21 mouse cellular contexts compared by ENCODE assay signal in the genomic region with DNA sequence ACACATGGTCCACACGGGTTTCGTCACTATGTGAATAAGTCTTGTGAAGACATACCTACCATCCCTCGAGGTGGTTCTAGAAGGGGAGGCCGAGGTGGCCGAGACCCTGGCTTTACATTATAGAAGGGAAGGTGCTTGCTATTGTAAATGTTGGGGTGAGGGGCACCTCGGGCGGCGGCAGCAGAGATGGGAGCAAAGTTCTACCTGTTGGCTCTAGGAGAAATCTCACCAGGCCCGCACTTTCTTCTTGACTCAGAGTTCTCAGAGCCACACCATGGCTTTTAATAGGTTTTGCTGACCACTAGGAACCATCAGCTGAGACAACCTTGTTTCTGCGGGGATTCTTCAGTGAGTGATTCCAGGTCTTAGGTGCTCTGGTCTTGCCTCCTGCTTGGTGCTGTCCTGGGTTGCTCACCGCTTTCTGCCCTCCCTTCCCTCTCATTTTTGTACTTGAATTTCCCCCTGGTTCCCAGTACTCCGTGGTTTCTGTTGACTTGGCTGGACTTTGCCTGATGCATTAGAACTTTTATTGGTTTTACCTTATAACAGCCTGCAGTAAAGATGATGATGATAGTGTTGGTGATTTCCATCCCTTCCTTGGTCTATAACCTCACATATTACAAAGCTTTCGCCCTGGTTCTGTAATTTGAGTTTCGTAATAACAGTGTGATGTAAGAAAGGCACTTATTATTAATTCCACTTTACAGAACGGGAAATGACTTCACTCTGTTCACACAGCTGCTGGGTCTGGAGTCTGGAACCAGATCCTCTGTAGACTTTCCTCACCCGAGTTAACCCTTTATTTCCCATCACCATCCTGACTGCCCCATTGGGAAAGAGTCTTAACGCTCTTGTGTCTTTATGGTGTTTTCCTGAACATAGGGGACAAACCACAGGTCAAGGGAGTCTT.
DNase-seq lines count a peak whose midpoint lies in the region; ATAC-seq and TF ChIP-seq lines count a peak whose summit lies in the region.
"Had no signal": no experiment of that assay in that cellular context is flagged by ENCODE, and none has a peak within 500 bp of the region (broad histone marks: within the 10 kb centered on the region; RNA-seq: fewer than 3 reads in every experiment).

No protein-coding gene starts in this region.

- TF ChIP-seq CTCF in liver, postnatal 0 days (IDR thresholded peaks at IDR 0.05; ENCODE audit: low read depth): no peak
- no peak for TF ChIP-seq CTCF in intestine, postnatal 0 days (IDR thresholded peaks at IDR 0.05; ENCODE audit: low read depth)

- no peaks in the 10 kb centered on the region for H3K36me3 ChIP-seq in liver, postnatal 0 days (replicated peaks; ENCODE audit: insufficient read depth, low read length)
- no peaks in the 10 kb centered on the region for H3K36me3 ChIP-seq in liver, embryonic 11.5 days (ENCODE audit: control insufficient read depth, insufficient read depth, low read length)
- H3K36me3 ChIP-seq in intestine, postnatal 0 days (ENCODE audit: control insufficient read depth, insufficient read depth): no peaks in the 10 kb centered on the region
- no peaks in the 10 kb centered on the region for H3K36me3 ChIP-seq in myocyte (ENCODE audit: control insufficient read depth, insufficient read depth)
- H3K36me3 ChIP-seq: G1E; liver, embryonic 15.5 days had no signal

- H3K27ac ChIP-seq in liver, postnatal 0 days (ENCODE audit: low read depth): no peak overlapping the region
- H3K27ac ChIP-seq in liver, embryonic 11.5 days (ENCODE audit: low read depth, low read length): no peak overlapping the region
- H3K27ac ChIP-seq in intestine, postnatal 0 days (ENCODE audit: low read depth, low read length): peak overlapping the region; percentile 89
- H3K27ac ChIP-seq: layer of hippocampus, adult 2 months; left cerebral cortex, adult 2 months; liver, embryonic 15.5 days had no signal

- 66% methylated on average over 17 of the region's 17 CpGs for WGBS in liver, postnatal 0 days (ENCODE audit: insufficient replicate concordance)
- 77% methylated on average over 17 of the region's 17 CpGs for WGBS in liver, embryonic 11.5 days
- WGBS in intestine, postnatal 0 days: 32% methylated on average over 17 of the region's 17 CpGs

- no peaks in the 10 kb centered on the region for H3K27me3 ChIP-seq in liver, postnatal 0 days (ENCODE audit: insufficient read depth, low read length)
- H3K27me3 ChIP-seq in liver, embryonic 11.5 days (replicated peaks; ENCODE audit: control insufficient read depth, insufficient read depth, low read length): no peaks in the 10 kb centered on the region
- H3K27me3 ChIP-seq in intestine, postnatal 0 days (replicated peaks; ENCODE audit: control insufficient read depth, insufficient read depth, low read length): no peaks in the 10 kb centered on the region
- H3K27me3 ChIP-seq in myocyte (ENCODE audit: control insufficient read depth, insufficient read depth, insufficient read length): no peaks in the 10 kb centered on the region
- H3K27me3 ChIP-seq: liver, embryonic 15.5 days had no signal

- peak; percentile 70 for ATAC-seq in liver, postnatal 0 days
- ATAC-seq in liver, embryonic 11.5 days (replicated peaks; ENCODE audit: low FRiP score): no peak
- peak; percentile 95 for ATAC-seq in intestine, postnatal 0 days
- no peak for ATAC-seq in erythroblast, adult 5-6 weeks (replicated peaks; ENCODE audit: low FRiP score, poor library complexity, severe bottlenecking)
- ATAC-seq: hindbrain, embryonic 16.5 days had no signal

- no peak overlapping the region for H3ac ChIP-seq in myocyte (ENCODE audit: control insufficient read depth, insufficient read length)

- DNase-seq in liver, postnatal 0 days: no peak
- no peak for DNase-seq in liver, embryonic 11.5 days (ENCODE audit: low spot score)
- peak; percentile 27 for DNase-seq in adipocyte (ENCODE audit: low spot score)
- no peak for DNase-seq in testis, postnatal 14 days (ENCODE audit: low spot score)
- no peak for DNase-seq in thymus, postnatal 0 days (ENCODE audit: low spot score)
- DNase-seq: adrenal gland, postnatal 10 days; cerebellum, adult 9-10 months; embryo, embryonic 11 days; gastrocnemius, postnatal 14 days; heart, postnatal 36 days; right cerebral cortex, adult 18-20 months; spleen, adult 18-20 months had no signal

- peak; percentile 42; the same call in 1 of the 2 replicates for TF ChIP-seq EP300 in liver, postnatal 0 days (IDR thresholded peaks at IDR 0.05; ENCODE audit: low read depth)

- no peaks in the 10 kb centered on the region for H3K9me3 ChIP-seq in liver, postnatal 0 days (ENCODE audit: low read length)
- H3K9me3 ChIP-seq in liver, embryonic 11.5 days (ENCODE audit: control insufficient read depth, low read length): no peaks in the 10 kb centered on the region
- H3K9me3 ChIP-seq in intestine, postnatal 0 days (ENCODE audit: control insufficient read depth): no peaks in the 10 kb centered on the region
- H3K9me3 ChIP-seq: G1E; liver, embryonic 15.5 days had no signal

- peaks cover 10% of the 10 kb centered on the region; the same call in 1 of the 2 replicates for H3K4me1 ChIP-seq in liver, postnatal 0 days (ENCODE audit: insufficient read depth)
- H3K4me1 ChIP-seq in liver, embryonic 11.5 days (replicated peaks; ENCODE audit: control insufficient read depth, insufficient read depth, low read length): no peaks in the 10 kb centered on the region
- H3K4me1 ChIP-seq in intestine, postnatal 0 days (replicated peaks; ENCODE audit: control insufficient read depth, insufficient read depth, low read length): 0 out of 2 replicates have a peak, but pooled peaks cover 4% of the 10 kb centered on the region

- no peak overlapping the region for H3K9ac ChIP-seq in liver, postnatal 0 days (replicated peaks)
- H3K9ac ChIP-seq in liver, embryonic 11.5 days (ENCODE audit: low read depth, low read length): no peak overlapping the region
- H3K9ac ChIP-seq in intestine, postnatal 0 days (ENCODE audit: low read depth, low read length): no peak overlapping the region
- H3K9ac ChIP-seq: liver, embryonic 15.5 days had no signal

- no peak for TF ChIP-seq POLR2A in myocyte (IDR thresholded peaks at IDR 0.05; ENCODE audit: insufficient read length, low read depth)

- no peak overlapping the region for H3K4me3 ChIP-seq in liver, postnatal 0 days (ENCODE audit: low read depth, low read length)
- no peak overlapping the region for H3K4me3 ChIP-seq in liver, embryonic 11.5 days (ENCODE audit: low read depth, low read length)
- no peak overlapping the region for H3K4me3 ChIP-seq in intestine, postnatal 0 days (ENCODE audit: low read depth, low read length)
- H3K4me3 ChIP-seq in myocyte: no peak overlapping the region
- H3K4me3 ChIP-seq: layer of hippocampus, adult 2 months; left cerebral cortex, adult 2 months; liver, embryonic 15.5 days had no signal

- no peak overlapping the region for H3K4me2 ChIP-seq in liver, postnatal 0 days (ENCODE audit: low read depth, low read length)
- H3K4me2 ChIP-seq in liver, embryonic 11.5 days: no peak overlapping the region
- H3K4me2 ChIP-seq in intestine, postnatal 0 days (replicated peaks; ENCODE audit: low read depth): peak overlapping the region; percentile 18; the same call in 1 of the 2 replicates
- H3K4me2 ChIP-seq in myocyte (ENCODE audit: low read depth): peak overlapping the region; percentile 7
- H3K4me2 ChIP-seq: heart, embryonic 11.5 days; liver, embryonic 15.5 days had no signal

- no peaks in the 10 kb centered on the region for H3K79me2 ChIP-seq in myocyte (ENCODE audit: control insufficient read depth, insufficient read depth)

TF ChIP-seq in myocyte, 11 proteins besides CTCF, POLR2A, EP300 and RAD21:
- TF ChIP-seq REST (IDR thresholded peaks at IDR 0.05; ENCODE audit: insufficient read depth, insufficient read length): no peak
- TF ChIP-seq CEBPB (IDR thresholded peaks at IDR 0.05; ENCODE audit: insufficient read depth, poor library complexity, severe bottlenecking): peak; percentile 86
- TF ChIP-seq MYOD1 (IDR thresholded peaks at IDR 0.05; ENCODE audit: control insufficient read depth in 1 of 3, insufficient read length in 2 of 3, low read depth in 2 of 3): peak in 2 of 3 experiments; percentile 25 to 36

Comparison
In these comparisons a context has a peak if more than half of its experiments do, and no peak if none do; other contexts are left out.
1. ATAC-seq: peak in liver, postnatal 0 days (single experiment) and intestine, postnatal 0 days (single experiment); none in liver, embryonic 11.5 days (single experiment) and erythroblast, adult 5-6 weeks (single experiment).
2. H3K4me2 ChIP-seq: peak in intestine, postnatal 0 days (single experiment) and myocyte (single experiment); none in liver, postnatal 0 days (single experiment) and liver, embryonic 11.5 days (single experiment).